Mouse (Mus musculus) layer of hippocampus, adult 2 months (tissue): ENCODE data around the gene Hist1h3f. TPM values are rescaled to one million over a fixed set of nuclear protein-coding genes. Genes with fewer than 3 reads are reported as not detected.

Source experiments
- DNase-seq, 2 experiments: peaks; one replicate each; pipeline ENCODE4 v3.0.0; 2022; ENCODE audit warnings: low spot score in 2 of 2
- H3K27ac ChIP-seq: fragments of 200-600 bp; 2 replicates; pipeline ENCODE4 v1.8.1; 2022
- H3K4me3 ChIP-seq: fragments of 200-600 bp; 2 replicates; pipeline ENCODE4 v1.8.1; 2022; ENCODE audit warnings: mild to moderate bottlenecking
- CTCF ChIP-seq: fragments of 200-600 bp; conservative IDR thresholded peaks from 2 replicates; pipeline ENCODE4 v1.8.1; 2022; ENCODE audit warnings: antibody characterized with exemption, mild to moderate bottlenecking, moderate library complexity
- total RNA-seq, 2 experiments: library from RNA; stranded (reverse); gene quantifications; 2 replicates each; pipeline ENCODE4 v1.2.3; 2021

Hist1h3f gene
- total RNA-seq, 2 experiments from 2014 or later: 17.7 to 18.3 TPM

DNA sequence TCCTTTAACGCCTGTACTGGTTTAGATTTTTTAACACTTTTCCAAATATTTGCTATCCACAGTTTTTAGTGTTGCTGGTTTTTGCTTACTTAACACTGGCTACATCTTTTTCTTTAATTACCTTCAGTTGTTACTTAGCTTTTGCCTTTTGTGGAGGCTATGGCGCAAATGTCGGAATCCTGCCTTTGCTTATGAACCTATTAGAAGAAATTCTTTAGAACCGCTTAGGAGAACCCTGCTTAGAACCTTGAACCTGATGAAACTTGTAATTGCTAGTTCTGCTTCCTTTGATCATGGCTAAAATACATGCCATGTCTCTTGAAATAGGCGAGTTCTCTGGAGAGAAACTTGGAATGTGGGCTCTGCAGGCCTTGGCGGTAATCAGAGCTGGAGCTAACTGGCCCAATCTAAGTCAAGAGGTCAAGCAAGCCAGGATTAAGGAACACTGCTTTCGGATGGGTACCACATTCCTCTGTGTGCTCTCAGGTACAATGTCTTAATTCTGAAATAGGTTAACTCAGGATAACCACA, 32.6 kb downstream of the Hist1h3f start:
- H3K4me3 ChIP-seq: peak overlapping the region; percentile 61
- peak overlapping the region; percentile 84 for H3K27ac ChIP-seq
- no peak for DNase-seq
- TF ChIP-seq CTCF: no peak

DNA sequence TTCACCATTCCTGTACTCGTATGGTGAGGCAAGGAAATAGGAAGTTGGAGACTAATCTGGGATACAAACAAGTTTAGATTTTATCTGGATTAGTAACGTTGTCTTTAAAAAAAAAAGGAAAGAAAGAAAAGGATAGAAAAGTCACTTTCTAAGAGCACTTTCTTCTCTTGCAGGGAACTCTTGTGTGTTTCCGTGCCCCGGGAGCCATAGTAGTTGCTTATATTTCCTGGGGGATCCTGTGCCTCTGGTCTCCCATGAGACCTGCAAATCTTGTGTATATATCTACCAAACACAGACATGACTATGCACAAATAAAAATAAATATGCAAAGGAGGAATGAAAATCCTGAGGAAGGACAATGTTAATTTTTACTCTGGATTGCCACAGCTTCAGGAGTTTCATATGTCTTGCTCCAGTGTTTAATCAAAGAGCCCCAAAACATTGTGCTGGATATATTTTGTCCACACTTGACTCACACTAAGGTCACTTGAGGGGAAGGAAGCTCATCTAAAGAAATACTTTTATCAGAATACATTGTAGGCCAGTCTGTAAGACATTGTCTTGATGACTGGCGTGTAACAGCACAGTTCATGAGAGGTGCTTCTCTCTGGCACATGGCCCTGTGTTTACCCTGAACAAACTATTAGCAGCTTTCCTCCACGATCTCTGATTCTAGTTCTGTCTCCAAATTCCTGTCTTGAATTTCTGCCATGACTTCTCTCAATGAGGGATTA, 33.2 kb downstream of the Hist1h3f start:
- TF ChIP-seq CTCF: no peak
- H3K4me3 ChIP-seq: peak overlapping the region; percentile 61
- no peak overlapping the region for H3K27ac ChIP-seq

DNA sequence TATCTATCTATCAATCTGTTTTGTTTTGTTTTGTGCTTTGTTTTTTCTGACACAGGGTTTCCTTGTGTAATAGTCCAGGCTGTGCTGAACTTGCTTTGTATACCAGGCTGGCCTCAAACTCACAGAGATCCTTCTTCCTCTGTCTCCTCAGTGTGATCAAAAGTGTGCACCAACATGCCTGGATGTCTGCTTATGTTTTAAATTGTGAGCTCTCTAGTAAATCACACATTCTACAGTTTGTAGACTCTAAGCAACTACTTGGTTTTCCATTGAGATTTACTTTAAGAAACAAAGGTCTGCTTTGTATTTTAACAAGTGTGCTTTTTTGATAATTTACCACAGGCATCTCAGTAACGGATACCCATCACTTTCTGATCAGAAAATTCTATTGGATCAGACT, 34.0 kb downstream of the Hist1h3f start:
- DNase-seq: no peak
- Histone ChIP-seq H3K4me3 (no peak overlapping the region), H3K27ac (no peak overlapping the region)
- TF ChIP-seq CTCF: no peak

More for the DNA sequence above, 33.2 kb downstream of the Hist1h3f start:
- DNase-seq: no peak

DNA sequence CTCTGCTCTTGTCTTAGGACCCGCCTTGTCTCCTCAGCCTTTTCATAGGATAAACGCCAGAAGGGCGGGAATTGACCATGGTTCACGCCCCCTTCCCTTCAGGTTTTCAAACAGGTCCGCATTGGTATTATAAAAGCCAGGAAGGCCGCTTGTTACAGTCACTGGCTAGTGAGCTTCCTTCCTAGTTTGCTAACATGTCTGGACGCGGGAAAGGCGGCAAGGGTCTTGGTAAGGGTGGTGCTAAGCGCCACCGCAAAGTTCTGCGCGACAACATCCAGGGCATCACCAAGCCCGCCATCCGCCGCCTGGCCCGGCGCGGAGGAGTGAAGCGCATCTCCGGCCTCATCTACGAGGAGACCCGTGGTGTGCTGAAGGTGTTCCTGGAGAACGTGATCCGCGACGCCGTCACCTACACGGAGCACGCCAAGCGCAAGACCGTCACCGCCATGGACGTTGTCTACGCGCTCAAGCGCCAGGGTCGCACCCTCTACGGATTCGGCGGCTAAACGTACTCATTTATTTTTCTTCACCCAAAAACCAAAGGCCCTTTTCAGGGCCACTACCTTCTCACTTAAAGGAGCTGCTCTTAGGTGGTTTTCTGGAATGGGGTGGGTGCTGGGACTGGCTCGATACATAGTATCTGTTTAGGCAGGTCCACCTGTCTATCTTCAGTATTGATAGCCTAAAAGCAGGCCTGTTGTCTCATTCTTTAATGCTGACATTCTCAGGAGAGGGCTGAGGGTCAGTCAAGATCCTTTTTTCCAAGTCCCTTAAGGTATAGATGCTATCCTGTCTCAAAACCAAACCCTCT, 37.8 kb downstream of the Hist1h3f start, which contains the start of gene Hist1h4d:
Gene Hist1h4d, plus strand, starts transcription at position 191 of the 811 bp plus-strand sequence.
- peak; percentile 98 to 99 for DNase-seq
- no peak for TF ChIP-seq CTCF
- Histone ChIP-seq H3K4me3 (peak within 1 kb of the TSS; percentile 67), H3K27ac (peak within 1 kb of the TSS; percentile 79)

DNA sequence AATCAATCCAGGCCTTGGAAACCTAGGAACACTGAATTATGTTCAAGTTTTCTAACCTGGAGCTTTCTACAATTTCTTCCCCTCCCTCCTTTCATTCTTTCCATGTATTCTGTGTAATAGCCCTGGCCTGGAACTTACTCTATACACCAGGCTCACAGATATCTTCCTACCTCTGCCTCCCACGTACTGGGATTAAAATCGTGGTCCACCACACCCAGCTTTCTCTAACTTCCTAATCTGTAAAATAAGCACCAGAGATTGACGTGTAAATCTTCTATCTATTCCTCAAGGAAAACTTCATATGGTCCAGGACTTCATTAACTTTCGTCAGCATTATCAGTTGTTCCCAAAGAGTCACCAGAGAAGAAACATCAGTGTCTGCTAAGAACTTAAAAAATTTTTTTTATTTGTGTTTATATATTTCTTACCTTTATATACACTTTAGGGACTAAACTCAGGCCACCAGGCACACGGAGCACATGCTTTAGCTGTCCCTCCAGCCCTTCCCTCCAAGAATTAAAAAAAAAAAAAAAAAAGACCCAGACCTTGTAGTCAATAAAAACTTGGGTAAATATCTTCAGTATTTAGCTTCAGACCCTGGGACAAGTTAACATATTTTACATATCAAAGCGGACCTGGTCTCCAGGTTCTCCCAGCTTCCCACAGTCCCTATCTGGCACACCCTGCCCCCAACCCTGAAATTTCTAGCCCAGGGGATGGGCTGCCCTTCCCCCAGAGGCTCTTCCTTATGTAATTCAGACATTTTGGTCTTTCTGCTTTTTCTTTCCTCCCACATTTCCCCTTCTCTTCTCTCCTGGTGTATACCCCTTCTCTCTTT, 38.6 kb downstream of the Hist1h3f start:
- H3K27ac ChIP-seq: peak overlapping the region; percentile 79
- DNase-seq: no peak
- no peak for TF ChIP-seq CTCF
- H3K4me3 ChIP-seq: peak overlapping the region; percentile 67

DNA sequence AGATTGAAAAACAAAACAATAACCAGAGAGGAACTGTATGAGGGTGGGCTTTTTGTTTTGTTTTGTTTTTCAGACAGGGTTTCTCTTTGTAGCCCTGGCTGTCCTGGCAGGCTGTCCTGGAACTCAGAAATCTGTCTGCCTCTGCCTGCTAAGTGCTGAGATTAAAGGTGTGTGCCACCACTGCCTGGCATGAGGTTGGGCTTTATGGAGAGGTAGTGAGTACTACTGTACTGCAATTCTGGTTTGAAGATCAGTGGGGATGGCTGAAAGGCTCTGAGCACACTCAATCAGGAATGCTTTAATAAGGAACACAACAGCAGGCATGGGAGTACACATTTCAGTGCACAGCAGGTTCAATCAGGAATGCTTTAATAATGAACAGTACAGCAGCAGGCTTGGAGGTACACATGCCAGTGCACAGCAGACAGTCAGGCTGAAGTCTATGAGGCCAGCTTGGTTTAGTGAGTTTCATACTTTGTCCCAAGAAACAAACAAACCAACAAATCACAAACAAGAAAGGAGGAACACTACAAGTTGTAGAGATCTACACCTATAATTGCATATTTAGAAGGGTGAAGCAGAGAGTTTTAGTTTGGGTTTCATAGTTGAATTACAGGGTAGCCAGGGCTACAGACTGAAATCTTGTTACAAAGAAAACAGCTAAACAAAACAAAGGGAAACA, 39.7 kb downstream of the Hist1h3f start:
- no peak overlapping the region; the same call in 1 of the 2 replicates for H3K4me3 ChIP-seq
- peak overlapping the region; percentile 79 for H3K27ac ChIP-seq
- TF ChIP-seq CTCF: no peak
- no peak for DNase-seq

DNA sequence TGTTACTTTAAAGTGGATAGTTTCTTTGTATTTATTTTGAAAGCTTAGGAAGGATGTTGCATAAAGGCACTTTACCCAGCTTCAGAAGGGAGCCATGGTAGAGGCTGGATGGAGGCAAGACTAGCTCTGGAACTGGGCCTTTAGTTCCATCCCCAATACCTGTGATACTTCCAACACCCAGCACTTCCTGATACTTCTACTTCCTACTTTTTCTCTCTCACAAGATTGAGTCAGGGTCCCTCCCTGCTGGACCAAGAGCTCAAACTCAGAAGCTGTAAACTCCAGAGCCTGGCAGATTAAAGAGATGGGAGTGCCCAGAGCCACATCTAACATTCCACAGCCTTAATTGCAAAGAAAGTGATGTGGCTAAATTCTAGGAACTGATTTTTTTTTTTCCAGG, 40.5 kb downstream of the Hist1h3f start:
- DNase-seq: no peak
- Histone ChIP-seq H3K27ac (peak overlapping the region; percentile 95), H3K4me3 (peak overlapping the region; percentile 64)
- no peak for TF ChIP-seq CTCF

DNA sequence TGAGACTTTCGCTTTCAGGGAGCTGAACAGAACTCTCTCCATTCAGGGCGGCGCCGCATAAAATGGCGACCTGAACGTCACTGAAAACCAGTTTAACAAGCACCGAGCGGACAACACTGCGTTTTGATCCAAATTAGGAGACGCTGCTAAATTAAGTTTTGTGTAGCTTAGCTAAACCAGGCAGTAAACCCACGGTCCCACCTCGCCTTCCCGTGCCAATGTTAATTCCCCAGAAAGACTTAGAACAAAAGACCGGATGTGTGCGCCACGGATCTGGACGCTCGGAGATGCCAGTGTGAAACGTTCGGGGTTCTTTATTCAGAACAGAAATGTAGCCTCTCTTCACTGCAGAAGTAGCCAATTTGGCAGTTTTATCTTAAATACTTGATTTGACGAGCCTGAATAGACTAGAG, 41.2 kb downstream of the Hist1h3f start:
- Histone ChIP-seq H3K4me3 (peak overlapping the region; percentile 64), H3K27ac (peak overlapping the region; percentile 95)
- no peak for TF ChIP-seq CTCF

DNA sequence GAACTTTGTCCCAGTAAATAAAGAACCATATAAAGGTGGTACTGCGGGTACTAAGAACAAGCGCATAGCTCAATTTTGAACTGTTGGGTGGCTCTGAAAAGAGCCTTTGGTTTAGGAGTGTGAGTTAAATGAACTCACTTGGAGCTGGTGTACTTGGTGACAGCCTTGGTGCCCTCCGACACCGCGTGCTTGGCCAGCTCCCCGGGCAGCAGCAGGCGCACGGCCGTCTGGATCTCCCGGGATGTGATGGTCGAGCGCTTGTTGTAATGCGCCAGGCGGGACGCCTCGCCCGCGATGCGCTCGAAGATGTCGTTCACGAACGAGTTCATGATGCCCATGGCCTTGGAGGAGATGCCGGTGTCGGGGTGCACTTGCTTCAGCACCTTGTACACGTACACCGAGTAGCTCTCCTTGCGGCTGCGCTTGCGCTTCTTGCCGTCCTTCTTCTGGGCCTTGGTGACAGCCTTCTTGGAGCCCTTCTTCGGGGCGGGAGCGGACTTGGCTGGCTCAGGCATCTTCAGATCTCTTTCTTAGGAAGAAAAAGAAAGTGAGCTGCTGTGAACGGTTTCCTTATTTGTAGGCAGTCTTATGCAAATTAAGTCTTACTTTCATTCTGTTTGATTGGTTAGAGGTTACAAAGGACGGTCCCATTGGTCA, 41.7 kb downstream of the Hist1h3f start:
- Histone ChIP-seq H3K4me3 (peak overlapping the region; percentile 64), H3K27ac (peak overlapping the region; percentile 95)
- DNase-seq: peak; percentile 64 to 84

More for the DNA sequence above, 41.2 kb downstream of the Hist1h3f start:
- DNase-seq: peak; percentile 61 to 69

DNA sequence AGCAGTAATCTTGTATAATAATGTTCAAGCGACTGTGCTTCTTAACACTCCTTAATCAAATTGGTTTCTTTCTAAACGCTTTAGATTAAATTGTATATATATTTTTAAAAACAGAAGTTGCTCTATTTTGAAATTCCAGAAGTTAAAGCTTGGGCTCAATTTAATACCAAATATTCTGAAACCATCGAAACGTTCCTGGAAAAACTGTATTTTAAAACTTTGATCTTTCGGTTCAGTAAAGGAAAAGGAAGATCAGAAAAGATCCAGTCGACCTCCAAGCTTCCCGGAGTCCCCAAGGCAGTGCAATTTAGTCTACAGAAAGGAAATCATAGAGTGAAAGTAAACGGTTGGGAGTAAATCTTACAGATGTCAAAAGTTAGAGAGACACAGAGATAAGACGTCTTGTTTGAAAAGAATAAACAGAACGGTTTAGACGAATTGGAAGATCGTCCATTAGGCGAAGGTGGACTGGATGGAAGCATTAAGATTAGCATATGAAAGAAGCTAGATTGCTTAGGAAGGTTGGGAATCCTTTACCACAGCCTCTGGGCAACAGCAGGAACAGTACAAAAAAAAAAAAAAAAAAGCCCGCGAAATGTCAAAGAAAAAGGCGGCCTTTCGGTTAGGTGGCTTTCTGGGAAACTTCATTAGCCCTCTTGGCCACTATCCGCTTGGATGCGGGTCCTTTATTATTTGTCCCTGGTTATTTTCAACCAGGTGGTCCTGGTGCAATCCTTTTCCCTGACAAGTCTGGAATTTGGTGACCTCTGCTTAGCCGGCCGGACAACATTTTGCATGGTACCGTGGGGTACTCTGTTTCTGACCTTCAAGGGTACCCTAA, 42.5 kb downstream of the Hist1h3f start:
- no peak for DNase-seq
- peak overlapping the region; percentile 64 for H3K4me3 ChIP-seq
- H3K27ac ChIP-seq: peak overlapping the region; percentile 95
- TF ChIP-seq CTCF: no peak

DNA sequence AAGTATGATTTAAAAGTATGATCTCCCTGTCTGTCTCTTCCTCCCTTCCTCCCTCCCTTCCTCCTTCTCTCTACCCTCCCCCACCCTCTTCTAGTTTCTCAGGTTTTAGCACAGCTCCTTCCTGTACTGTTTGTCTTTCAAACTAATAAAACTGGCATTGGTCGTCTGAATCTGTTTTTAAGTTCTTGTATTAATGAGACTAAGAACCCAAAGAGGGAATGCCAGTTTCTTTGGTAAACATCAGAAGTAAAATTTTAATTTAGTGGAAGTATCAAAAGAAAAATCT, 43.0 kb downstream of the Hist1h3f start:
- H3K27ac ChIP-seq: no peak overlapping the region
- no peak for TF ChIP-seq CTCF
- no peak for DNase-seq
- H3K4me3 ChIP-seq: peak overlapping the region; percentile 64; the same call in 1 of the 2 replicates
